In the genomic region with DNA sequence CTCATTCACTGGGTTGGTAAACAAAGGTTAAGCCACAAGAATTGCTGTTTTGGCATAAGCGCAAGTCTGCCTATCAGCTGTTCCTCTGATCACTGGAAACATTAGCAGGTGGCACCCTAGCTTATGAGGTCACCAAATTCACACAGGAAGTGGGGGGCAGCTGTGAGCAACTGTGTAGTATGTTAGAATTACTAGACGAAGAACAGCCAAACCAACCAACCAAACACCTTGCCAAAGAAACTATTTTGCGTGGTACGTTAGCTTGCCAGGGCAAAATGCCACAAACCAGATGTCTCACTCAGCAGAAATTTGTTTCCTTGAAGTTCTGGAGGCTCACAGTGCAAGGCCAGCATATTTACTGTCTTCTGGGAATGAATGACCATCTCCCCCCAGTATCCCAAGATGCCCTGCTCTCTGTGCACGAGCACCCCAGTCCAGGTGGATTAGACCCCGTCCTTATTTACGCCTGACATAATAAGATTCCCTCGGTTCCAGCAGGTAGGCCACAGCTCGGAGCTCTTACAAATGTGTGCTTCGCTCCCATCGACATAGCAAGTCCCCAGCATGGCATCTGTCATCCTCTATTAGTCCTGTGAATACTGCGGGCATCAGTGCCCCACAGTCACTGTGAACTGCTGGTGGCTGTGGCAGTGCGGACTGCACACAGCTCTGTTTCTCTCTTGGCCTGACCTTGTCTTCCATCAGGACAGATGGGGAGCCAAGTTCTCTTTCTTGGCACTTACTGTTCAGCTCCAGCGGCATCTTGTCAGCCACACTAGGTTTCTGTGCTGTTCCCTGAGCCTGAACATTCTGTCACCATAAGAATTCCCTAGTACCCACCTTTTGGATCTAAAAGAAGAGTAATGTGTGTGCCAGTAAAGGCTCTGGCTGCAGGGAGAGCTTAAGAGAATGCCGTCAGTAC, we compare ENCODE assay signal across 12 mouse cellular contexts. TPM values are rescaled to one million over a fixed set of nuclear protein-coding genes. Genes with fewer than 3 reads are reported as not detected.
DNase-seq lines count a peak whose midpoint lies in the region; ATAC-seq and TF ChIP-seq lines count a peak whose summit lies in the region.
"Had no signal": no experiment of that assay in that cellular context is flagged by ENCODE, and none has a peak within 500 bp of the region (broad histone marks: within the 10 kb centered on the region; RNA-seq: fewer than 3 reads in every experiment).

No protein-coding gene starts in this region.

- H3K4me2 ChIP-seq in hindbrain, embryonic 16.5 days (ENCODE audit: low read length), result no peak overlapping the region
- H3K4me2 ChIP-seq in midbrain, embryonic 11.5 days, result no peak overlapping the region
- no peak overlapping the region for H3K4me2 ChIP-seq in intestine, postnatal 0 days (replicated peaks; ENCODE audit: low read depth)
- H3K4me2 ChIP-seq: heart, embryonic 13.5 days; liver, embryonic 13.5 days; midbrain, embryonic 12.5 days had no signal

- no peak overlapping the region for H3K9ac ChIP-seq in hindbrain, embryonic 16.5 days (ENCODE audit: low read depth, low read length)
- no peak overlapping the region for H3K9ac ChIP-seq in midbrain, embryonic 11.5 days (ENCODE audit: low read length)
- no peak overlapping the region for H3K9ac ChIP-seq in intestine, postnatal 0 days (ENCODE audit: low read depth, low read length)
- H3K9ac ChIP-seq: heart, embryonic 13.5 days; liver, embryonic 13.5 days; midbrain, embryonic 12.5 days had no signal

- no peak for TF ChIP-seq CTCF in intestine, postnatal 0 days (IDR thresholded peaks at IDR 0.05; ENCODE audit: low read depth)

- ATAC-seq in hindbrain, embryonic 16.5 days, result no peak; the same call in 1 of the 2 replicates
- no peak for ATAC-seq in midbrain, embryonic 11.5 days (ENCODE audit: low FRiP score)
- no peak for ATAC-seq in intestine, postnatal 0 days

- H3K36me3 ChIP-seq in hindbrain, embryonic 16.5 days (ENCODE audit: control insufficient read depth, insufficient read depth, low read length), result no peaks in the 10 kb centered on the region
- H3K36me3 ChIP-seq in hindbrain, embryonic 10.5 days, result no peaks in the 10 kb centered on the region
- H3K36me3 ChIP-seq in midbrain, embryonic 11.5 days (ENCODE audit: control insufficient read depth, insufficient read depth, low read length), result no peaks in the 10 kb centered on the region
- H3K36me3 ChIP-seq in midbrain, embryonic 10.5 days, result no peaks in the 10 kb centered on the region
- no peaks in the 10 kb centered on the region; the same call in 1 of the 2 replicates for H3K36me3 ChIP-seq in intestine, postnatal 0 days (ENCODE audit: control insufficient read depth, insufficient read depth)
- H3K36me3 ChIP-seq: liver, embryonic 13.5 days; midbrain, embryonic 12.5 days had no signal

- peak overlapping the region; percentile 18; the same call in 1 of the 2 replicates for H3K27ac ChIP-seq in hindbrain, embryonic 16.5 days (ENCODE audit: low read depth, low read length)
- H3K27ac ChIP-seq in hindbrain, embryonic 10.5 days, result no peak overlapping the region
- H3K27ac ChIP-seq in midbrain, embryonic 11.5 days (ENCODE audit: low read depth, low read length), result no peak overlapping the region
- no peak overlapping the region for H3K27ac ChIP-seq in midbrain, embryonic 10.5 days (replicated peaks)
- no peak overlapping the region for H3K27ac ChIP-seq in intestine, postnatal 0 days (ENCODE audit: low read depth, low read length)
- H3K27ac ChIP-seq: heart, embryonic 13.5 days; liver, embryonic 13.5 days; midbrain, embryonic 12.5 days had no signal

- no peak for DNase-seq in hindbrain, embryonic 10.5 days (ENCODE audit: low spot score)
- DNase-seq in midbrain, embryonic 11.5 days (ENCODE audit: low spot score, missing footprints), result peak; percentile 53
- DNase-seq in midbrain, embryonic 10.5 days (ENCODE audit: low spot score), result no peak
- peak; percentile 50 for DNase-seq in fibroblast of lung, adult 2 months (ENCODE audit: low read depth)
- DNase-seq in thymus, postnatal 4 days, result peak; percentile 68
- DNase-seq in layer of hippocampus, postnatal 25 days (ENCODE audit: extremely low spot score in 1 of 2, low spot score in 1 of 2), result no peak
- DNase-seq: layer of hippocampus, postnatal 36 days; liver, embryonic 13.5 days had no signal

- no peaks in the 10 kb centered on the region for H3K27me3 ChIP-seq in hindbrain, embryonic 16.5 days (replicated peaks; ENCODE audit: control insufficient read depth, insufficient read depth, low read length)
- H3K27me3 ChIP-seq in hindbrain, embryonic 10.5 days (ENCODE audit: insufficient read depth, poor library complexity, severe bottlenecking), result no peaks in the 10 kb centered on the region
- no peaks in the 10 kb centered on the region for H3K27me3 ChIP-seq in midbrain, embryonic 11.5 days (ENCODE audit: control insufficient read depth, insufficient read depth, low read length)
- H3K27me3 ChIP-seq in midbrain, embryonic 10.5 days (ENCODE audit: low read depth, poor library complexity, severe bottlenecking), result no peaks in the 10 kb centered on the region
- H3K27me3 ChIP-seq in intestine, postnatal 0 days (replicated peaks; ENCODE audit: control insufficient read depth, insufficient read depth, low read length), result no peaks in the 10 kb centered on the region
- H3K27me3 ChIP-seq: heart, embryonic 13.5 days; liver, embryonic 13.5 days had no signal

- 80% methylated on average over 15 of the region's 15 CpGs for WGBS in hindbrain, embryonic 16.5 days
- 95% methylated on average over 15 of the region's 15 CpGs for WGBS in hindbrain, embryonic 10.5 days
- 92% methylated on average over 15 of the region's 15 CpGs for WGBS in midbrain, embryonic 11.5 days
- 93% methylated on average over 15 of the region's 15 CpGs for WGBS in midbrain, embryonic 10.5 days
- 92% methylated on average over 15 of the region's 15 CpGs for WGBS in intestine, postnatal 0 days

- H3K9me3 ChIP-seq in hindbrain, embryonic 16.5 days (ENCODE audit: control insufficient read depth, low read length), result no peaks in the 10 kb centered on the region
- H3K9me3 ChIP-seq in hindbrain, embryonic 10.5 days, result no peaks in the 10 kb centered on the region
- no peaks in the 10 kb centered on the region for H3K9me3 ChIP-seq in midbrain, embryonic 11.5 days (ENCODE audit: control insufficient read depth, low read length)
- no peaks in the 10 kb centered on the region for H3K9me3 ChIP-seq in midbrain, embryonic 10.5 days (replicated peaks)
- no peaks in the 10 kb centered on the region for H3K9me3 ChIP-seq in intestine, postnatal 0 days (ENCODE audit: control insufficient read depth)
- H3K9me3 ChIP-seq: heart, embryonic 13.5 days; liver, embryonic 13.5 days; midbrain, embryonic 12.5 days had no signal

- 0 out of 2 replicates have a peak, but pooled peaks cover 4% of the 10 kb centered on the region for H3K4me1 ChIP-seq in hindbrain, embryonic 16.5 days (ENCODE audit: control insufficient read depth, insufficient read depth, low read depth, low read length)
- H3K4me1 ChIP-seq in hindbrain, embryonic 10.5 days (replicated peaks), result peaks cover 6% of the 10 kb centered on the region
- H3K4me1 ChIP-seq in midbrain, embryonic 11.5 days (ENCODE audit: control insufficient read depth, insufficient read depth, low read length), result no peaks in the 10 kb centered on the region
- 0 out of 2 replicates have a peak, but pooled peaks cover 10% of the 10 kb centered on the region for H3K4me1 ChIP-seq in midbrain, embryonic 10.5 days
- no peaks in the 10 kb centered on the region for H3K4me1 ChIP-seq in intestine, postnatal 0 days (replicated peaks; ENCODE audit: control insufficient read depth, insufficient read depth, low read length)

- no peak overlapping the region for H3K4me3 ChIP-seq in hindbrain, embryonic 16.5 days (ENCODE audit: low read length)
- no peak overlapping the region for H3K4me3 ChIP-seq in hindbrain, embryonic 10.5 days
- H3K4me3 ChIP-seq in midbrain, embryonic 11.5 days (ENCODE audit: low read depth, low read length), result no peak overlapping the region
- no peak overlapping the region for H3K4me3 ChIP-seq in midbrain, embryonic 10.5 days
- H3K4me3 ChIP-seq in intestine, postnatal 0 days (ENCODE audit: low read depth, low read length), result no peak overlapping the region
- H3K4me3 ChIP-seq: heart, embryonic 13.5 days; liver, embryonic 13.5 days; midbrain, embryonic 12.5 days had no signal

RNA-seq across cellular contexts. Expression of gene Map7, which starts 28.5 kb away (rescaled TPM):
- polyA plus RNA-seq in hindbrain, embryonic 16.5 days (2015; fragmentation: Nextera tagmentation; extraction: Ambion mirVana), result 10.0 and 11.2 TPM in 2 replicates
- polyA plus RNA-seq in hindbrain, embryonic 10.5 days (2016; fragmentation: Nextera tagmentation; extraction: Ambion mirVana), result 8.9 and 10.0 TPM in 2 replicates
- 5.6 and 6.3 TPM in 2 replicates for polyA plus RNA-seq in midbrain, embryonic 11.5 days (2014; fragmentation: Nextera tagmentation; extraction: Ambion mirVana)
- 9.9 and 10.9 TPM in 2 replicates for polyA plus RNA-seq in midbrain, embryonic 10.5 days (2016; fragmentation: Nextera tagmentation; extraction: Ambion mirVana)
- polyA plus RNA-seq in intestine, postnatal 0 days (2015; fragmentation: Nextera tagmentation; extraction: Ambion mirVana), result 47.0 and 55.7 TPM in 2 replicates
- total RNA-seq in layer of hippocampus, postnatal 25 days (2021), result 100 to 1,000 TPM in 1 of 2 experiments, 10 to 100 TPM in 1; 90.6 to 102 TPM

Comparison
In these comparisons a context has a peak if more than half of its experiments do, and no peak if none do; other contexts are left out.
1. DNase-seq: peak in midbrain, embryonic 11.5 days (single experiment), fibroblast of lung, adult 2 months (single experiment) and thymus, postnatal 4 days (single experiment); none in hindbrain, embryonic 10.5 days (single experiment), midbrain, embryonic 10.5 days (single experiment) and layer of hippocampus, postnatal 25 days (0 of 2).